Mouse (Mus musculus) cerebellum, adult (tissue): ENCODE measurements around the gene Aip.
A peak's percentile ranks its signal among the peaks of the same experiment; 100 is the strongest.

Experiments used
- ATAC-seq: cut with Nextera tagmentation; 2 replicates; pipeline ENCODE4 v1.9.2; 2017; ENCODE audit warnings: mild to moderate bottlenecking, moderate library complexity, mixed read lengths; ENCODE audit not compliant: insufficient number of reproducible peaks, low FRiP score, low TSS enrichment

The Aip gene

DNA sequence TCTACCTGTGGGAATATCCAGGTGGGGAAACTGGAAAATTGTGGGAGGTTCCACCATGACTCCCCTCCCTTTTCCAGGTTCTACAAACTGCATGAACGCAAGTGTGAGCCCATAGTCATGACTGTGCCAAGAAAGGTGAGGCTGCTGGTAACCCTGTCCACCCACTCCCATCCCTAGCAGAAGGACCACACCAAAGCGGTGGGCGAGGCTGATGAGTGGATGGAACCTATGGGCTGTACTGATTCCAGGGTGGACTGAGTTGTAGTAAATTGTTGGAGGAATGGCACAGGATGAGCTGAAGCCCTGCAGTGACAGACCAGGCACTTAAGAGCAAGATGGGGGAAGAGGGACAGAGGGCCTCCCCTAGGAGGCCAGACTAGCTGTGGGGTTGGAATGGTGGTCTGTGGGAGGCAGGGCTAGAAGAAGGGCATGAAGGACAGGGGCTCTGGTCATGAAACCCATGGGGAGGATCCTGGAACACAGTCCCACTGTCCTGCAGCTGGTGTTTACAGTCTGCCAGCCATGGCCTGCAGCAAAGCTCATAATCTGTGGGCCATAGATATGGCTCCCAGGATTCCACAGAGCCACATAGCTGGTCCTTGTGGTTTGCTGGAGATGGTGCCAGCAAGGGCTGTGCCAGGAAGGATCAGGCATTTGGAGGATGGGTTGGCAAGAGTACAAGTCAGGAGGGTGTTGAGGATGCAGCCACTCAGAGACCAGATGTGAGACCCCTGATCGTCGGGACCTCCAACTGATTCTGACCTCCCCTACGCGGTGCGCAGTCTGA is 27.0 kb upstream of the Aip start:
- no peak for ATAC-seq

DNA sequence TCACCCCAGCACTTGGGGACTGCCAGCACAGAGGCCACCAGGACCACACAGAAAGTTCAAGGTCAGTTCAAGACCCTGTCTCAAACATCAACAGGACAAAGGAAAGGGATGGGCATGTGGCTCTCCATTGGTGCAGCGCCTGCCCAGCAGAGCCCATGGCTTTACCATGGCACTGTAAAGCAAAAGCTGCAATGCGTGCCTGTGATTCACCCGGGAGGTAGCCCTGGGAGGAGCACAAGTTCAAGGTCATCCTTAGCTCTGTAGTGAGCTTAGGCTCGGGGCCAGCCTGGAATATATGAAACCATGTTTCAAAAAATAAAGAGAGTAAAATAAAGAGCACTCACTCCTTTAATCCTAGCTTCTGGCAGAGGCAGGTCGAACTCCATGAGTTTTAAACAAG is 26.2 kb upstream of the Aip start:
- no peak for ATAC-seq

DNA sequence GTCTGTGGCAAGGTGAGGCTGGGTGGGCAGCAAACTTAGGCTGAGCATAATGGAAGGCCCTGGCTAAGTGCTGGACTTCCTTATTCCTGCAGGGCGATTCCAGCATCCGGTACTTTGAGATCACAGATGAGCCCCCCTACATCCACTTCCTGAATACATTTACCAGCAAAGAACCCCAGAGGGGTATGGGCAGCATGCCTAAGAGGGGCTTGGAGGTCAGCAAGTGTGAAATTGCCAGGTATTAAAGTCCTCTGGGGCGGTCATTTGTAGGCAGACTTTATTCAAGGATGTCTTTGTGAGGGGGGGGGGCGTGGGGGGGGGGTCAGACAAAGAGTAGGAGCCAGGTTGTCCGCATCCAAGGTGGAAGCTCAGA is 25.8 kb upstream of the Aip start:
- no peak for ATAC-seq

- no peak for ATAC-seq
These were observed 25.2 kb upstream of the Aip start for GRCm38 (mm10) chr19:4150567-4151487.

GRCm38 (mm10) chr19:4149764-4150461 is 24.3 kb upstream of the Aip start:
- ATAC-seq: no peak

- no peak for ATAC-seq
These were observed 23.6 kb upstream of the Aip start for GRCm38 (mm10) chr19:4149283-4149682.

- ATAC-seq: no peak
These were observed 23.2 kb upstream of the Aip start for GRCm38 (mm10) chr19:4148819-4149218.

GRCm38 (mm10) chr19:4148491-4148806 is 22.8 kb upstream of the Aip start, which contains the start of gene Coro1b:
Gene Coro1b, plus strand, starts transcription at chr19:4148619.
- ATAC-seq: peak; percentile 66

DNA sequence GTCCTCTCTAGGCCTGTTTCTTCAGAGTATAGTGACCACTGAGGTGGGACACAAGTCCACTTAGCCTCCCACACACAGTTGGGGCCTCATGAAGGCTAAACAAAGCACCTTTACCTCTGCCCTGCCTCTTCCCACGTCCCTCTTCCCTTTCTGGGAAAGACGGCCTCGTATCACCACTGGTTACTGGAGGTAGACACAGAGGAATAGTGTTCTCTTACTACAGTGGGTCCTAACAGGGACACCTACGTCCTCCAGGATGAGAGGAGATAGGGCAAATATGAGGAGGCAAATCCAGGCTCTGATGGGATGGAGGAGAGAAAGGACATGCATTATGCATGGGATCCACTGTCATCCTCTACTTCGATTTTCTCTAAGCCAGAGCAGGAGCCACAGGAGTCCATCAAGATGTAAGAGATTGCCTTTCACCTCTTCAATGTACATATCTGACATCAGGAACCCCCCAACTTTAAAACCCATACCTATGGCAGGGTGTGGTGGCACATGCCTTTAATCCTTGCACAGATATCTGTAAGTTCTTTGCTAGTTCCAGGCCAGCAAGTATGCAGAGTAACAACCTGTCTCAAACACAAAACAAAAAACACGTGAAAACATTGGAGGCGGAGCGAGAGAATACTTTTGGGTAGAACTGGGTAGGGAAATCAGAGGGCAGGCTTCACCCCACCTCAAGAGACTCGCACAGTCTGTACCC is 22.3 kb upstream of the Aip start:
- ATAC-seq: no peak

DNA sequence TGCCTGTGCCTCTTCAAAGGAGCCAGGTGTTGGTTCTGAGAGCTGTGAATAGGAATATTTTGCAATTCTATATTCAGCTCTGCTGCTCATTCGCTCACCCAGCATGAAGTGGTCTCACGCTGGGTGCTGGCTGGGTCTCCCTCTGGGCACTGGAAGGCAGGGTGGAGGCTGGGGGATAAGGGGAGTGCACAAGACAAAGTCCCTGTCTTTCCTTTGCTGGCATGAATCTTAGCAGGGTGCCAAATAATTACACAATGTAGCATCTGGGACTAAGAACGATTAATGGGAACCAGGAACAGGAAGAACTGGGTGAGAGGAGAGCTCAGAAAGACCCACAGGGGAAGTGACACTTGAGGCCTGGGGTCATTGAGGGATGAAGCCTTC is 21.4 kb upstream of the Aip start:
- ATAC-seq: no peak

DNA sequence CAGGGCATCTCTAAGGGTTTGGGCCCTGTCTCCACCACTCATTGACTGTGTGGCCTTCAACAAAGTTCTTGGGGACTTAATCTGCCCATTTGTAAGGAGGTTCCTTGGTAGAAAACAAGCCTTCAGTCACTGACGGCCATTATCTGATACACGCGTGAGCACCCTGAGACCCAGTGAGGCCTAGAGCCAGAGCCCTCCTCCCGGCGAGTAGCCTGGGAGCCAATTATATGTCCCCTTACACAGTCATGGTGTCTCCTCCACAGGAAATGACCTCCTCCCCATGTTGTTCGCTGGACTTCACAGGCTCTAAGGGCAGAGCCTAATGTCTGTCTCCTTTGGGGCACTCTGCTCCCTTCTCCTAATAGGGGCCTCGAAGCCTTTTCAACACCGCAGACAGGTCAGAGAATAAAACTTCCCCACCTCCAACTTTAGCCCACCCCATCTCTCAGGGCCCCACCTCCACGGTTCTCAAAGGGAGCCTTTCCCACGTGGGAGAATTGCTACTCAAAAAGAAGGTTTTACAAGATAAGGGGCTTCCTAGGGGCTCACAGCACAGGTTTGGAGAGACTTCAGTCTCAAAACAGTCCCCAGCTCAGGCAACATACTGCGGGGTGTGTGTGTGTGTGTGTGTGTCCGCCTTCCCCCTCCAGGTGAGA is 20.8 kb upstream of the Aip start:
- ATAC-seq: no peak

GRCm38 (mm10) chr19:4145936-4146335 is 20.3 kb upstream of the Aip start:
- no peak for ATAC-seq

DNA sequence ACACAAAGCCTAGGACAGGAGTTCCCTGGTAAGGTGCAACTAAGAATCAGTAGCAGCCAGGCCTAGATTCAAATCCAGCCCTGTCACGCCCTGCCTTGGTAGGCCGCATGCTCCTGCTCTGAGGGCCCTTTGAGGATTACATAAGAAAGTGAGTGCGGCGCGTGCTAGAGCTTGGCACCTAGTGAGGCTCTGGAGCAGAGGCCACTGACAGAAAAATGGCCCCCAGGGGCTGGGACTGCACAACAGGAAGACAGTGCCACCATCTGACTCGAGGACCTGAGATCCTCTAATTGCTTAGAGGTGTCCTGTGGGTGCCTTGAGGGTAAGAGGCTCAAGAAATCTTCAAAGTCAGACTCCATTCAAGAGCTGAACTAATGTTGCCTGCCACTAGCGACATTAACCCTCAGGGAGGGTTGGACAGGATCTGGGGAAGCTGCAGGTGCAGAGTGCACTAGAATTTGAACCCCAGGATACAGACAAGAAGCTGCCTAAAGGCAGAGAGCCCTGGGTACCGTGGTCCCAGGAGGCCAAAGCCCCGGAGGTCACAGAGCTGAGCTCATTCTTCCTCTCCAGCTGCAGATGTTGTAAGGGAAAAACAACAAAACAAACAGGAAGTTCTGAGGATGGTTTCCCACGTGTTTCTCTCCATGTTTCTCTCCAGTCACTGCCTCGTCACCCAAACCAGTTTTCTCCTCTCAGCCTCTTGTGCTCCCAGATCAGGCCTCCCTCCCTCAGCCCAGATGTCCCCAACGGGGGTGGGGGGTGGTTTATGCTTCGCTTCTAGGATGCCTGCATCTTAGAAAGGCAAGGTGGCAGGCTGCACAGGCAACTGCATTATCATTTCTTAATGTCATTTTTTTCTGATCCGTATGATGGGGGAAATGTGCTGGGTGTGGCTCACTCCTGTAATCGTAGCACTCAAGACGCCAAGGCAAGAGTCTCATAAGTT is 19.2 kb upstream of the Aip start:
- ATAC-seq: no peak

GRCm38 (mm10) chr19:4143759-4144268 is 18.2 kb upstream of the Aip start, which contains the start of gene Cabp4:
Gene Cabp4, minus strand, starts transcription at chr19:4144033.
- no peak for ATAC-seq

DNA sequence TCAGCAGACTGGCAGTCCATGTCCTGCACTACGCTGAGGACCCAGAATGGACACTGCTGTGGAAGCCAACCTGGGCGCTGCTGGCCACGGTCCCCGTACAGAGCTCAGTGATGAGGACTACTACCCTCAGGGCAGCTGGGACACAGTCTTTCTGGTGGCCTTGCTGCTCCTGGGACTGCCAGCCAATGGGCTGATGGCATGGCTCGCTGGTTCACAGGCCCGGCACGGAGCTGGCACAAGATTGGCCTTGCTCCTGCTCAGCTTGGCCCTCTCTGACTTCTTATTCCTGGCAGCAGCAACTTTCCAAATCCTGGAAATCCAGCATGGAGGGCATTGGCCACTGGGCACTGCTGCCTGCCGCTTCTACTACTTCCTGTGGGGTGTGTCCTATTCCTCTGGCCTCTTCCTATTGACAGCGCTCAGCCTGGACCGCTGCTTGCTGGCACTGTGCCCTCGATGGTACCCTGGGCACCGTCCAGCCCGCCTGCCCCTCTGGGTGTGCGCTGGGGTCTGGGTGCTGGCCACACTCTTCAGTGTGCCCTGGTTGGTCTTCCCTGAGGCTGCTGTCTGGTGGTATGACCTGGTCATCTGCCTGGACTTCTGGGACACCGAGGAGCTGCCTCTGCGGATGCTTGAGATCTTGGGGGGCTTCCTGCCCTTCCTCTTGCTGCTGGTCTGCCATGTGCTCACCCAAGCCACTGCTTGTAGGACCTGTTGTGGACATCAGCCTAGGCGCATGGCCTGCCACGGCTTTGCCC is 16.9 kb upstream of the Aip start:
- ATAC-seq: no peak

DNA sequence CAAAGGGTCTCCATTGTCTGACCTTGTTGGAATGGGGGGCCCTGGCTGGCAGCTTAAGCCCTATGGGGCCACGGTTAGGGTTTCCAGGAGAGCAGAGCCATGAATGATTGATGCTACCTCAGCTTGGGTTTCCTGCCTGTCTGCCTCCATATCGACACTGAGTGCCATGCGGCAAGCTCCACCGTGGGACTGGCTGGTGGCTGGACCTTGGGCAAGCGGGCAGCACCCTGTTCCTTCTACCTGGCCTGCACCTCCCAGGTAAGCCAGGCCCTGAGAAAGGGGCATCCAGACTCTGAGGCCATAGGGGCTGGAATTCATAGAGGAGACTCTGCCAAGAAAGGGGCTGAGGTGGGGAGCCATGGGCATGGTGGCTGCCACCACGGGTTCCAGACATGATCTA is 14.5 kb upstream of the Aip start:
- ATAC-seq: no peak

- no peak for ATAC-seq
These were observed 13.8 kb upstream of the Aip start, which contains the start of gene Gpr152 for GRCm38 (mm10) chr19:4139446-4139845. Gene Gpr152, plus strand, starts transcription at chr19:4139787.

DNA sequence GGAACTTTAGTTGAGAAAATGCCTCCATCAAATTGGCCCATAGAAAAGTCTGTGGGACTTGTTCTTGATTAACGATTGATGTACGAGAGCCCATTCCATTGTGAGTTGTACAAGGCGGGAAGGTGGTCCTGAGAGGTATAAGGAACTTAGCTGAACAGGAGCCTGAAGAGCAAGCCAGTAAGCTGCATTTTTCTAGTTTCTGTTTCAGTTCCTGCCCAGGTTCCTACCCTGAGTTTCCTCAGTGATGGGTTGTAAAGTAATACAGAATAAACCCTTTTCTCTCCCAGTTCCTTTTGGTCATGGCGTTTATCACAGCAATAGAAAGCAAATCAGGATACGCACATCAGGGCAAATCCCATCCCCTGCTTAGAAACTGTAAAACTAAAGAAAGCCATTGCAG is 12.3 kb upstream of the Aip start:
- ATAC-seq: no peak
